Mouse (Mus musculus): ENCODE results near the gene Aip. TPM values are rescaled to one million over a fixed set of nuclear protein-coding genes. Genes with fewer than 3 reads are reported as not detected.
"Not testable (repeated sequence)": the region's sequence is repeated elsewhere in the genome, so short reads cannot be mapped to it uniquely, and the experiment has no call there.

The Aip gene
- polyA plus RNA-seq, 1 experiment from 2014 or later = 84.3 TPM

- H3K27ac ChIP-seq (replicated peaks) = no peak overlapping the region
- H3K36me3 ChIP-seq = peaks cover 57% of the 10 kb centered on the region
- ATAC-seq (ENCODE audit: extremely low read depth, insufficient number of reproducible peaks, low FRiP score, low TSS enrichment) = no peak
- H3K4me2 ChIP-seq = no peak overlapping the region
- H3K9me3 ChIP-seq = no peaks in the 10 kb centered on the region
- H3K27me3 ChIP-seq (replicated peaks) = peaks cover 3% of the 10 kb centered on the region; the same call in 1 of the 2 replicates
- H3K9ac ChIP-seq = no peak overlapping the region
- H3K4me3 ChIP-seq = no peak overlapping the region
- peaks cover 20% of the 10 kb centered on the region for H3K4me1 ChIP-seq
- WGBS = 87% methylated on average over 2 of the region's 2 CpGs
These were observed 6.1 kb upstream of the Aip start for GRCm38 (mm10) chr19:4131768-4132167.

GRCm38 (mm10) chr19:4131075-4131474, 5.4 kb upstream of the Aip start:
- Histone ChIP-seq H3K36me3 (peaks cover 57% of the 10 kb centered on the region), H3K27ac (replicated peaks) (no peak overlapping the region), H3K9me3 (no peaks in the 10 kb centered on the region), H3K4me3 (no peak overlapping the region), H3K27me3 (replicated peaks) (no peaks in the 10 kb centered on the region), H3K4me2 (no peak overlapping the region), H3K9ac (no peak overlapping the region), H3K4me1 (peaks cover 26% of the 10 kb centered on the region)
- no peak for ATAC-seq (ENCODE audit: extremely low read depth, insufficient number of reproducible peaks, low FRiP score, low TSS enrichment)
- WGBS = 82% methylated on average over 5 of the region's 5 CpGs

- Histone ChIP-seq H3K9me3 (no peaks in the 10 kb centered on the region), H3K27me3 (replicated peaks) (no peaks in the 10 kb centered on the region), H3K27ac (replicated peaks) (peak overlapping the region; percentile 20), H3K4me1 (peaks cover 27% of the 10 kb centered on the region), H3K9ac (0 out of 2 replicates have a peak overlapping the region, but pooled peaks have one; percentile 35), H3K36me3 (peaks cover 57% of the 10 kb centered on the region), H3K4me3 (no peak overlapping the region), H3K4me2 (no peak overlapping the region)
- WGBS = 59% methylated on average over 4 of the region's 4 CpGs
- no peak for ATAC-seq (ENCODE audit: extremely low read depth, insufficient number of reproducible peaks, low FRiP score, low TSS enrichment)
These were observed 4.4 kb upstream of the Aip start for GRCm38 (mm10) chr19:4130106-4130505.

- 93% methylated on average over 7 of the region's 7 CpGs for WGBS
- peaks cover 31% of the 10 kb centered on the region for H3K4me1 ChIP-seq
- ATAC-seq (ENCODE audit: extremely low read depth, insufficient number of reproducible peaks, low FRiP score, low TSS enrichment) = no peak
- no peak overlapping the region for H3K4me3 ChIP-seq
- no peak overlapping the region; the same call in 1 of the 2 replicates for H3K27ac ChIP-seq (replicated peaks)
- peaks cover 57% of the 10 kb centered on the region for H3K36me3 ChIP-seq
- no peaks in the 10 kb centered on the region for H3K9me3 ChIP-seq
- H3K27me3 ChIP-seq (replicated peaks) = no peaks in the 10 kb centered on the region
- no peak overlapping the region for H3K4me2 ChIP-seq
- 0 out of 2 replicates have a peak overlapping the region, but pooled peaks have one; percentile 35 for H3K9ac ChIP-seq
These were observed 3.8 kb upstream of the Aip start for GRCm38 (mm10) chr19:4129462-4129861.

GRCm38 (mm10) chr19:4126759-4127495, 1.3 kb upstream of the Aip start:
- Histone ChIP-seq H3K4me2 (peak overlapping the region; percentile 81), H3K27me3 (replicated peaks) (no peaks in the 10 kb centered on the region), H3K27ac (replicated peaks) (no peak overlapping the region), H3K4me3 (peak overlapping the region; percentile 75), H3K36me3 (peaks cover 41% of the 10 kb centered on the region), H3K9me3 (no peaks in the 10 kb centered on the region), H3K4me1 (peaks cover 31% of the 10 kb centered on the region), H3K9ac (peak overlapping the region; percentile 90)
- no peak for ATAC-seq (ENCODE audit: extremely low read depth, insufficient number of reproducible peaks, low FRiP score, low TSS enrichment)
- 49% methylated on average over 7 of the region's 7 CpGs for WGBS

GRCm38 (mm10) chr19:4125268-4125667, 390 bp downstream of the Aip start:
- H3K27ac ChIP-seq (replicated peaks); H3K9me3 ChIP-seq; H3K27me3 ChIP-seq (replicated peaks): not testable (repeated sequence)
- H3K4me1 ChIP-seq = peaks cover 42% of the 10 kb centered on the region
- ATAC-seq (ENCODE audit: extremely low read depth, insufficient number of reproducible peaks, low FRiP score, low TSS enrichment) = peak; percentile 1; the same call in 1 of the 2 replicates
- H3K4me2 ChIP-seq = peak overlapping the region; percentile 67
- H3K36me3 ChIP-seq = peaks cover 29% of the 10 kb centered on the region
- peak overlapping the region; percentile 78 for H3K9ac ChIP-seq
- WGBS = 40% methylated on average over 1 of the region's 4 CpGs
- peak overlapping the region; percentile 75 for H3K4me3 ChIP-seq

- no peaks in the 10 kb centered on the region for H3K27me3 ChIP-seq (replicated peaks)
- WGBS = 75% methylated on average over 4 of the region's 4 CpGs
- no peak overlapping the region for H3K27ac ChIP-seq (replicated peaks)
- no peak overlapping the region for H3K4me2 ChIP-seq
- peaks cover 21% of the 10 kb centered on the region for H3K36me3 ChIP-seq
- no peak overlapping the region for H3K4me3 ChIP-seq
- H3K4me1 ChIP-seq = peaks cover 35% of the 10 kb centered on the region
- no peak for ATAC-seq (ENCODE audit: extremely low read depth, insufficient number of reproducible peaks, low FRiP score, low TSS enrichment)
- H3K9me3 ChIP-seq = no peaks in the 10 kb centered on the region
- H3K9ac ChIP-seq = no peak overlapping the region
These were observed 1.2 kb downstream of the Aip start for GRCm38 (mm10) chr19:4124432-4124831.

GRCm38 (mm10) chr19:4122411-4123370, 3.0 kb downstream of the Aip start:
- no peak overlapping the region for H3K9ac ChIP-seq
- peaks cover 33% of the 10 kb centered on the region for H3K4me1 ChIP-seq
- no peak for ATAC-seq (ENCODE audit: extremely low read depth, insufficient number of reproducible peaks, low FRiP score, low TSS enrichment)

GRCm38 (mm10) chr19:4121896-4122295, 3.8 kb downstream of the Aip start:
- Histone ChIP-seq H3K4me3 (peak overlapping the region; percentile 61), H3K4me2 (peak overlapping the region; percentile 70), H3K9ac (0 out of 2 replicates have a peak overlapping the region, but pooled peaks have one; percentile 52), H3K4me1 (peaks cover 25% of the 10 kb centered on the region), H3K36me3 (peaks cover 20% of the 10 kb centered on the region)
- H3K27ac ChIP-seq (replicated peaks); H3K27me3 ChIP-seq (replicated peaks); ATAC-seq (ENCODE audit: extremely low read depth, insufficient number of reproducible peaks, low FRiP score, low TSS enrichment); H3K9me3 ChIP-seq: not testable (repeated sequence)
- 55% methylated on average over 6 of the region's 6 CpGs for WGBS

More at GRCm38 (mm10) chr19:4122411-4123370, 3.0 kb downstream of the Aip start:
- Histone ChIP-seq H3K4me2 (no peak overlapping the region; the same call in 1 of the 2 replicates), H3K4me3 (no peak overlapping the region), H3K27me3 (replicated peaks) (no peaks in the 10 kb centered on the region), H3K27ac (replicated peaks) (no peak overlapping the region), H3K36me3 (peaks cover 16% of the 10 kb centered on the region), H3K9me3 (no peaks in the 10 kb centered on the region)
- 76% methylated on average over 7 of the region's 7 CpGs for WGBS

- H3K4me3 ChIP-seq = peak overlapping the region; percentile 61
- H3K9me3 ChIP-seq = no peaks in the 10 kb centered on the region
These were observed 4.4 kb downstream of the Aip start for GRCm38 (mm10) chr19:4121097-4121805.

More at GRCm38 (mm10) chr19:4121097-4121805, 4.4 kb downstream of the Aip start:
- Histone ChIP-seq H3K27me3 (replicated peaks) (no peaks in the 10 kb centered on the region), H3K27ac (replicated peaks) (peak overlapping the region; percentile 80), H3K9ac (peak overlapping the region; percentile 77), H3K36me3 (peaks cover 26% of the 10 kb centered on the region), H3K4me2 (peak overlapping the region; percentile 70), H3K4me1 (peaks cover 18% of the 10 kb centered on the region)
- peak; percentile 70 for ATAC-seq (ENCODE audit: extremely low read depth, insufficient number of reproducible peaks, low FRiP score, low TSS enrichment)
- 3% methylated on average over 38 of the region's 38 CpGs for WGBS

All from heart, embryonic 13.5 days (tissue).